Mouse (Mus musculus) spleen, postnatal 10 days (tissue): Measurements from ENCODE around the gene Gm4847.

Source experiments
- DNase-seq, 2 experiments: peaks; one replicate each; pipeline ENCODE4 v3.0.0; 2021 to 2022; ENCODE audit warnings: low spot score in 2 of 2

Gene Gm4847

DNA sequence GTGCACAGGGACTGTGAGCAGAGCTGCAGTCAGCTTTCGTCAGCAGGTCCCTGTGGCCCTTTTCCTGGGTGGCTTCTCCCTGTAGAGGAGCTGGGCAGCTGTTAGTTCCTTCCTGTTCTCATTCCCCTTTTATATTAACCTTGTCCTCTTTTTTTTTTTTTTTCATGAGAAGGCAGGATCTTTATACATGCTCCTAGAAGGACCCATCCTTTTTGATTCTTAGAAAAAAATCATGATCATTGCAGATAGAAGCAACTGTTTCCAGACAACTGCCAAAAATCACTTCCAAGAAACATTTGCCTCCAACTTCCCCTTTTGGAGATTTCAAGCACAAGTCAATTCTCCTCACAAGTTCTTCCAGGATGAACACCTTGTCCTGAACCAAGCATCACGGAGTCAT lies at the start of gene Gm4847:
Gene Gm4847, minus strand, starts transcription at position 101 of the 400 bp plus-strand sequence.
- DNase-seq, result no peak

DNA sequence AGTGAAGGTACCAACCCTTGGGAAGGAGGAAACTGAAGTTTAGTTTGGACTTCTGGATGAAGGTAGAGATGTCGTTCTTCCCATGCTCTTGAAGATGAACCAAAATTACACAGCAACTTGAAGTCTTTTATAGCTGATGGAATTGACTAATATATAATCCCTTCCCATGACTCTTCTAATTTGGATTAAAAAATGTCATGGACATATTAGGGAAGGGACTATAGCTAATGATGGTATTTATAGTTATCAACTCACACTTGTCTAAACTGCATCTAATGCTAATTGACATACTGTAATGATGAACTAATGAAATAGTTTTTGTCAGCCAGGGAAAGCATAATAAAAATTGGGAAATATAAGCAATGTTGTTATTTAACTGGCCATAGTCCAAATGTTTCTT lies 34.3 kb upstream of the Gm4847 start, which contains the start of gene Fmo9:
Gene Fmo9, minus strand, starts transcription at position 101 of the 400 bp plus-strand sequence.
- DNase-seq, result no peak

DNA sequence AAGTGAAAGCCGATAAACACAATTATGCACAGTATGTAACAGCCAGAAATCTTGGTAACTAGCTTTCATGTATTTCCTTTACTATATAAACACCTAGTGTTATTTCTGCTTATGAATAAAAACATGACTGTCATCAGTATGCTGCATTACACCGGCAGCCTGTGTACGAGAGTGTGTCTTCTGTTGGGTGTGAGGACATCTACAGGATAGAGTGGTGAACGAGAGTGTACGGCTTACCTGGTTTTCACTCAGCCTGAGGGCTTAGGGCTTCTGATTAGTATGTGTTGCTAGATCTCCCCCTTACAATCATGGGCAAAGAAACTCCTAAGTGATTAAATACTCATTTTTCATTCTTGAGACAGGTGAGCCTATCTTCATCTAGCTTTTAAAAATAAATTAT lies 21.8 kb upstream of the Gm4847 start:
- no peak for DNase-seq

DNA sequence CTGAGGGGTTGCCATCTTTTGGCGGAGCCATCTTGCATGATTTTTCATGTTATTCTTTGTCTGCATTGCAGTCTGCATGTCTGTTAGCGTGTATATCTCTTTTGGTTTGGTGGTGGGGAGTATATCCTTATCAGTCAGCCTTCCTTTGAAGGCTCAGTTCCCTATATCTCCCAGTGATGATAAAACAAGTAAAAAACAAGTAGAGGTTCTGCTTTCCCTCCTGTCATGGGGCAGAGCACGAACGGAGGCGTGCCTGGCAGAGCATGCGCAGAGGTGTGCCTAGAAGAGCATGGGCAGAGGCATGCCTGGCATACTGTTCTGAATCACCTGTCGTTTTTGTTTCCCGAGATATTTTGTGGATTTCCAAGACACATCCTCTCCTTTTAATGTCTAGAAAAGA lies 13.3 kb upstream of the Gm4847 start:
- DNase-seq, result no peak
